Mouse (Mus musculus) neural tube, embryonic 15.5 days (tissue): Measurements from ENCODE around the gene Cenpm. TPM values are rescaled to one million over a fixed set of nuclear protein-coding genes. Genes with fewer than 3 reads are reported as not detected.
A peak's percentile ranks its signal among the peaks of the same experiment; 100 is the strongest.

Experiments
- ATAC-seq: fragments of 200-750 bp; cut with Nextera tagmentation; 2 replicates; pipeline ENCODE4 v1.8.0; 2017; ENCODE audit warnings: mild to moderate bottlenecking, moderate TSS enrichment, moderate library complexity; ENCODE audit not compliant: low FRiP score
- H3K27ac ChIP-seq: fragments of 300-500 bp; sonication (generic); replicated peaks from 2 replicates; pipeline ENCODE4 v1.5.1; 2015; ENCODE audit warnings: mild to moderate bottlenecking, inconsistent platforms
- H3K27me3 ChIP-seq: fragments of 300-500 bp; sonication (generic); replicated peaks from 2 replicates; pipeline ENCODE4 v1.6.1; 2015; ENCODE audit warnings: inconsistent platforms
- H3K36me3 ChIP-seq: fragments of 300-500 bp; sonication (generic); 2 replicates; pipeline ENCODE4 v1.6.1; 2015; ENCODE audit warnings: inconsistent platforms
- H3K4me1 ChIP-seq: fragments of 300-500 bp; sonication (generic); 2 replicates; pipeline ENCODE4 v1.6.1; 2015; ENCODE audit warnings: inconsistent platforms
- H3K4me2 ChIP-seq: fragments of 300-500 bp; sonication (generic); 2 replicates; pipeline ENCODE4 v1.6.1; 2015; ENCODE audit warnings: inconsistent platforms, mild to moderate bottlenecking, moderate library complexity
- H3K4me3 ChIP-seq: fragments of 300-500 bp; sonication (generic); replicated peaks from 2 replicates; pipeline ENCODE4 v1.5.1; 2015; ENCODE audit warnings: mild to moderate bottlenecking, inconsistent platforms
- H3K9ac ChIP-seq: fragments of 300-500 bp; sonication (generic); replicated peaks from 2 replicates; pipeline ENCODE4 v1.6.1; 2015; ENCODE audit warnings: mild to moderate bottlenecking, inconsistent platforms
- H3K9me3 ChIP-seq: fragments of 300-500 bp; sonication (generic); replicated peaks from 2 replicates; pipeline ENCODE4 v1.6.1; 2016; ENCODE audit warnings: inconsistent platforms
- WGBS: fragments of 180-500 bp; shearing (Covaris S2); methylation state at CpG from one replicate; pipeline ENCODE4 v1.1.7; 2015; ENCODE audit warnings: mixed read lengths; 5-methylcytosine and 5-hydroxymethylcytosine counted together
- microRNA counts: library from miRNA; unstranded; fragments of <30 nt; microRNA quantifications from one replicate; lab custom pipeline; 2016
- microRNA-seq: library from miRNA; unstranded; fragments of <30 nt; microRNA quantifications from one replicate; pipeline ENCODE4, GENCODE M21; 2017
- polyA plus RNA-seq: library from polyadenylated mRNA; unstranded; fragments of >200 nt; fragmentation: Nextera tagmentation; extraction: Ambion mirVana; gene quantifications from 2 replicates; pipeline ENCODE4 v1.2.1, GENCODE M21; 2015

The Cenpm gene
- polyA plus RNA-seq, 1 experiment from 2014 or later, result 17.8 TPM

GRCm38 (mm10) chr15:82186131-82186530 is 58.4 kb downstream of the Cenpm start:
- H3K4me3 ChIP-seq, result no peak overlapping the region
- 82% methylated on average over 14 of the region's 14 CpGs for WGBS
- H3K36me3 ChIP-seq, result peaks cover 88% of the 10 kb centered on the region
- no peaks in the 10 kb centered on the region for H3K27me3 ChIP-seq
- no peak for ATAC-seq
- no peak overlapping the region for H3K4me2 ChIP-seq
- 0 out of 2 replicates have a peak, but pooled peaks cover 2% of the 10 kb centered on the region for H3K9me3 ChIP-seq
- 0 out of 2 replicates have a peak, but pooled peaks cover 2% of the 10 kb centered on the region for H3K4me1 ChIP-seq
- H3K27ac ChIP-seq, result no peak overlapping the region
- H3K9ac ChIP-seq, result no peak overlapping the region

- Histone ChIP-seq H3K4me2 (no peak overlapping the region), H3K4me1 (0 out of 2 replicates have a peak, but pooled peaks cover 3% of the 10 kb centered on the region), H3K4me3 (no peak overlapping the region), H3K27ac (no peak overlapping the region), H3K36me3 (peaks cover 93% of the 10 kb centered on the region), H3K9me3 (0 out of 2 replicates have a peak, but pooled peaks cover 2% of the 10 kb centered on the region), H3K9ac (no peak overlapping the region), H3K27me3 (no peaks in the 10 kb centered on the region)
- ATAC-seq, result no peak
- 86% methylated on average over 14 of the region's 14 CpGs for WGBS
Observed at GRCm38 (mm10) chr15:82185062-82185783, 59.3 kb downstream of the Cenpm start.

GRCm38 (mm10) chr15:82184656-82185055 is 59.9 kb downstream of the Cenpm start:
- H3K4me2 ChIP-seq, result no peak overlapping the region
- H3K36me3 ChIP-seq, result peaks cover 95% of the 10 kb centered on the region
- H3K27ac ChIP-seq, result no peak overlapping the region
- H3K9ac ChIP-seq, result no peak overlapping the region
- H3K9me3 ChIP-seq, result 0 out of 2 replicates have a peak, but pooled peaks cover 2% of the 10 kb centered on the region
- H3K4me1 ChIP-seq, result 0 out of 2 replicates have a peak, but pooled peaks cover 3% of the 10 kb centered on the region
- ATAC-seq, result no peak
- H3K27me3 ChIP-seq, result no peaks in the 10 kb centered on the region
- no peak overlapping the region for H3K4me3 ChIP-seq
- WGBS, result 92% methylated on average over 10 of the region's 10 CpGs

- no peak overlapping the region for H3K9ac ChIP-seq
Observed at GRCm38 (mm10) chr15:82184183-82184582, 60.4 kb downstream of the Cenpm start.

More at GRCm38 (mm10) chr15:82184183-82184582, 60.4 kb downstream of the Cenpm start:
- Histone ChIP-seq H3K27me3 (no peaks in the 10 kb centered on the region), H3K4me3 (no peak overlapping the region), H3K36me3 (peaks cover 95% of the 10 kb centered on the region), H3K4me2 (no peak overlapping the region), H3K4me1 (0 out of 2 replicates have a peak, but pooled peaks cover 3% of the 10 kb centered on the region), H3K27ac (no peak overlapping the region), H3K9me3 (0 out of 2 replicates have a peak, but pooled peaks cover 2% of the 10 kb centered on the region)
- WGBS, result 79% methylated on average over 7 of the region's 7 CpGs
- ATAC-seq, result no peak

MicroRNAs within 50 kb of the gene (microRNA counts, 519-probe panel; counts per million panel counts)
- 2,271 counts per million, percentile 50 among the panel's probes with 10 or more counts for microRNA mmu-miR-33 (lab: Ali Mortazavi, UCI)

Small RNAs within 50 kb of the gene (microRNA-seq; reads per million reads assigned to microRNA genes)
- gene Mir33, result 56.3 reads per million, percentile 45 among the genes with 10 or more reads in this experiment

Other genes with a start within 250 kb of the Cenpm start
- gene Desi1, start 210.9 kb downstream of the Cenpm start, polyA plus RNA-seq, result 54.1 and 64.0 TPM in 2 replicates
- gene Snu13, start 197.2 kb downstream of the Cenpm start, polyA plus RNA-seq, result 230 and 272 TPM in 2 replicates
- gene 4930407I10Rik, start 185.6 kb downstream of the Cenpm start, polyA plus RNA-seq, result not detected in 2 replicates
- gene Mei1, start 174.8 kb downstream of the Cenpm start, polyA plus RNA-seq, result 0.05 TPM in 1 of 2 replicates, not detected in the other
- gene Ccdc134, start 116.8 kb downstream of the Cenpm start, polyA plus RNA-seq, result 11.1 and 13.6 TPM in 2 replicates
- 187 and 190 TPM in 2 replicates for gene Srebf2, start 97.6 kb downstream of the Cenpm start, polyA plus RNA-seq
- 4.6 and 6.7 TPM in 2 replicates for gene Shisa8, start 31.9 kb downstream of the Cenpm start, polyA plus RNA-seq
- gene Tnfrsf13c, start 20.4 kb downstream of the Cenpm start, polyA plus RNA-seq, result 0.66 and 0.90 TPM in 2 replicates
- gene 1500009C09Rik, start 7.6 kb upstream of the Cenpm start, polyA plus RNA-seq, result 13.0 and 18.4 TPM in 2 replicates
- 338 and 367 TPM in 2 replicates for gene Sept3, start 30.1 kb upstream of the Cenpm start, polyA plus RNA-seq
- 0.10 and 0.13 TPM in 2 replicates for gene Wbp2nl, start 54.2 kb upstream of the Cenpm start, polyA plus RNA-seq
- gene Naga, start 94.2 kb upstream of the Cenpm start, polyA plus RNA-seq, result 33.4 and 41.8 TPM in 2 replicates
- 2.4 and 6.6 TPM in 2 replicates for gene Pheta2, start 94.2 kb upstream of the Cenpm start, polyA plus RNA-seq
- 392 and 440 TPM in 2 replicates for gene Smdt1, start 94.2 kb upstream of the Cenpm start, polyA plus RNA-seq
- 409 and 417 TPM in 2 replicates for gene Ndufa6, start 109.6 kb upstream of the Cenpm start, polyA plus RNA-seq
- 2.1 and 3.3 TPM in 2 replicates for gene Cyp2d22, start 135.5 kb upstream of the Cenpm start, polyA plus RNA-seq
- not detected in 2 replicates for gene Cyp2d11, start 149.3 kb upstream of the Cenpm start, polyA plus RNA-seq
- not detected in 2 replicates for gene Cyp2d10, start 162.4 kb upstream of the Cenpm start, polyA plus RNA-seq
- gene Cyp2d9, start 188.7 kb upstream of the Cenpm start, polyA plus RNA-seq, result not detected in 2 replicates